Mouse (Mus musculus) spleen, adult 2 months (tissue): ENCODE results near the gene Arhgap23. TPM values are rescaled to one million over a fixed set of nuclear protein-coding genes. Genes with fewer than 3 reads are reported as not detected.
A peak's percentile ranks its signal among the peaks of the same experiment; 100 is the strongest.

Experiments used
- DNase-seq, 2 experiments: peaks; one replicate each; pipeline versions ENCODE4 v3.0.0 to v3.0.0-alpha.2; 2012 to 2021; ENCODE audit warnings: low spot score in 2 of 2, low read depth in 1 of 2
- H3K27ac ChIP-seq: fragments of 200-500 bp; 2 replicates; pipeline ENCODE4 v1.5.1; 2012; ENCODE audit warnings: low read length, inconsistent platforms; ENCODE audit not compliant: insufficient read depth
- H3K27me3 ChIP-seq: fragments of 200-500 bp; 2 replicates; pipeline ENCODE4 v1.6.1; 2012; ENCODE audit warnings: mild to moderate bottlenecking, moderate library complexity, low read length, inconsistent platforms; ENCODE audit not compliant: control insufficient read depth, insufficient read depth
- H3K36me3 ChIP-seq: fragments of 200-500 bp; 2 replicates; pipeline ENCODE4 v1.6.1; 2012; ENCODE audit warnings: mild to moderate bottlenecking, low read length, inconsistent platforms; ENCODE audit not compliant: control insufficient read depth, insufficient read depth
- H3K4me1 ChIP-seq: fragments of 200-500 bp; 2 replicates; pipeline ENCODE4 v1.6.1; 2011; ENCODE audit warnings: inconsistent platforms; ENCODE audit not compliant: control insufficient read depth, insufficient read depth, insufficient read length
- H3K4me3 ChIP-seq: fragments of 200-500 bp; 2 replicates; pipeline ENCODE4 v1.5.1; 2011; ENCODE audit warnings: mild to moderate bottlenecking, inconsistent platforms; ENCODE audit not compliant: insufficient read depth, insufficient read length; ENCODE audit errors: extremely low read depth
- CTCF ChIP-seq: fragments of 200-500 bp; IDR thresholded peaks from 2 replicates; pipeline ENCODE4 v1.5.1; 2011; ENCODE audit warnings: mild to moderate bottlenecking, inconsistent platforms; ENCODE audit not compliant: insufficient read depth, insufficient read length, insufficient replicate concordance; ENCODE audit errors: extremely low read depth
- POLR2A ChIP-seq: fragments of 200-500 bp; IDR thresholded peaks from 2 replicates; pipeline ENCODE4 v1.6.1; 2011; ENCODE audit warnings: low read depth, low read length, inconsistent platforms
- WGBS: fragments of 180-500 bp; shearing (Covaris S2); methylation state at CpG from one replicate; pipeline ENCODE4 v1.1.7; 2018; 5-methylcytosine and 5-hydroxymethylcytosine counted together
- polyA plus RNA-seq: library from polyadenylated mRNA; depleted of rRNA; stranded (reverse); fragments of >200 nt; gene quantifications from 2 replicates; pipeline ENCODE4 v1.2.3, GENCODE M21; 2012

The Arhgap23 gene
- polyA plus RNA-seq, 1 experiment = 39.7 TPM

DNA sequence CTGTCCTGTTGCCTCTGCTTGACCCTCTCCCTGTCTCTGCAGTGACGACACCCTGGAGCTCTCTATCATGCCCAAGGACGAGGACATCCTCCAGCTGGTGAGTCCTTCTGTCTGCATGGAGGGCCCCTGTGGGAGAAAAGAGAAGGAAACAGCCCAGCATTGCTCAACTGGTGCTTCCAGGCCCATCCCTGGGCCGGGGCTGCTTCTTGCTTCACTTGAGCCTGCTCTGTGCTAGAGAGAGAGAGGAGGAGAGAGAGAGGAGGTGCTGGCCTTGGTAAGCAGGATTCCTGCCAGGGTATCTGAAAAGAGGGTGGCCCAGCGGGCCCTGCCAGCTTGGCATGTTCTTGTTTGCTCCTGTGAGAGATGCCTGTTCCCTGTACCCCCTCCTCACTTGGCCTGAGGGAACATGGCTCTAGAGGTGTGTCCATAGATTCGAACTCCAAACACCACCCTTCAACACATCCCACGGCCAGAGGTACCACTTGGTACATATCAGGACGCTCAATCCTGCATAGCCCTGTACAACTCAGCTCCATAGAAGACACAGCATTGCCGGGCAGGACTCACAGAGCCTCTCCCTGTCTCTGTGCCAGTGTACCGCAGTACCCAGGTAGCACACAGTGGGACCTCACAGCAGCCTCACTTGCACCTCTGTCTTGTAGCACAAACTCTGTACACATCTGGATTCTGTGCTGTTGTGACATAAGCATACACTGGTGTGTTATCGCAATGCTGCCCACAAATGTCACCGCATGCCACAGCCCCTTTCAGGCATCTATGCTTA lies 33.5 kb downstream of the Arhgap23 start:
- no peaks in the 10 kb centered on the region; the same call in 1 of the 2 replicates for H3K36me3 ChIP-seq
- DNase-seq = no peak

DNA sequence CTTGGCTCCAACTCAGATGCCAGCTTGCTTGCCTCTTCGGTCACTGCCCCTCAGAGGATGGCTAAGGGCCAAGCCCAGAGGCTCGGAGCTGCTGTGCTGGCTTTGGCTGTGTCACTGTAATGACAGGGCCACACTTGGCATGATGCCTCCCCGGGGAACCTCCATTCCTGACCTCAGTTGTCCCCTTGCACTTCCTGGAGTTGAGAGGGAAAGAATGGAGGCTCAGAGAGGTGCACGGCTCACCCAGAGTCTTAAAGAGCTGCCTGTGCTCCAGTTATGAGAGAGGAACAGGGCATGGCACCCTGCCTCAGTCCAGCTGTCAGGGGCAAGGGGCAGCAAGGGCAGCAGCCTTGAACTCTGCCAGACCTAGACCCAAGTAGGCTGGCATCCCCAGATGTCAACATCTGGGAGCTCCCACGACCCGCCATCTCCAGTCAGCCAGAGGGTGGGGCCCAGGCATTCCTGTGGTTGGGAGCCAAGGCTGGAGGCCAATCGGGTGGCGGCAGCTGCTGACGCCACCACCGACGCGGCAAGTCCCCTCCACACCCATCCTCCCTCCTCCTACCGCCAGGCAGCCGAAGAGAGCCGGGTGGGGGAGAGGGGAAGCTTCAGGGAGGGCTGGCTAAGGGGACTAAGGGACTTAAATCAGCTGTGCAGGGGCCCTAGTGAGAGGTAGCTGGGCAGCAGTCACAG lies 34.4 kb downstream of the Arhgap23 start:
- peak overlapping the region; percentile 52 for H3K27ac ChIP-seq
- DNase-seq = no peak

More for the DNA sequence above, 33.5 kb downstream of the Arhgap23 start:
- Histone ChIP-seq H3K27ac (no peak overlapping the region; the same call in 1 of the 2 replicates), H3K27me3 (no peaks in the 10 kb centered on the region), H3K4me1 (no peaks in the 10 kb centered on the region), H3K4me3 (no peak overlapping the region)
- TF ChIP-seq CTCF (no peak), POLR2A (no peak)
- 88% methylated on average over 11 of the region's 11 CpGs for WGBS

DNA sequence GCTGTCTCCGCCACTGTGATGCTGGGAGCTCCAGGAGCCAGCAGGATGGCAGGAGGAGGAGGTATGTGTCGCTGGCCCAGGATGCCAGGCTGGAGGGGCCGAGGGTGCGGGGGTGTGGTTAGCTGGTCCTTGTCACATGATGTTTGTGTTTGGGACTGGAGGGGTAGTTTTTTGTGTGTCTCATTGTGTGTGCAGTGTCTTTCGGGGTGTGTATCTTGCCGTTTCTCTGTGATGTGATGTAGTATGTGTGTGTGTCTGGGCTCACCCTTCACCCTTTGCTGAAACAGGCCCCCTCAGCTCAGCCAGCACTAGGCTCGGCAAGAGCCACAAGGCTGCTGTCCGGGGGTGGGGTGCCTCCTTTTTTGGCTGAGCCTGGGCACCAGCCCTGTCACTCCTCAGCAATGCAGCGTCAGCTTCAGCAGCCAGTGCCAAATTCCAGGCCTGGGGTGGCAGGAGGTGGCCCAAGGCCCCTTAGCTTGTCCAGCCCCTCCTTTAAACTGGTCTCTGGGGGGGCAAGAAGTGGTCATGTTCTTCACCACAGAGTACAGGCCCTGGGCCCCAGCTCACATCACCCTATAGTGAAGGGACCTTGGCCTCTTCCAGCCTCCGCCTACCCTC lies 35.1 kb downstream of the Arhgap23 start:
- H3K36me3 ChIP-seq = no peaks in the 10 kb centered on the region
- peak overlapping the region; percentile 51 for H3K27ac ChIP-seq
- 76% methylated on average over 10 of the region's 10 CpGs for WGBS

More for the DNA sequence above, 34.4 kb downstream of the Arhgap23 start:
- no peaks in the 10 kb centered on the region for H3K27me3 ChIP-seq
- 54% methylated on average over 15 of the region's 15 CpGs for WGBS
- H3K36me3 ChIP-seq = no peaks in the 10 kb centered on the region
- TF ChIP-seq CTCF (no peak), POLR2A (no peak)
- H3K4me1 ChIP-seq = no peaks in the 10 kb centered on the region
- 0 out of 2 replicates have a peak overlapping the region, but pooled peaks have one; percentile 26 for H3K4me3 ChIP-seq

DNA sequence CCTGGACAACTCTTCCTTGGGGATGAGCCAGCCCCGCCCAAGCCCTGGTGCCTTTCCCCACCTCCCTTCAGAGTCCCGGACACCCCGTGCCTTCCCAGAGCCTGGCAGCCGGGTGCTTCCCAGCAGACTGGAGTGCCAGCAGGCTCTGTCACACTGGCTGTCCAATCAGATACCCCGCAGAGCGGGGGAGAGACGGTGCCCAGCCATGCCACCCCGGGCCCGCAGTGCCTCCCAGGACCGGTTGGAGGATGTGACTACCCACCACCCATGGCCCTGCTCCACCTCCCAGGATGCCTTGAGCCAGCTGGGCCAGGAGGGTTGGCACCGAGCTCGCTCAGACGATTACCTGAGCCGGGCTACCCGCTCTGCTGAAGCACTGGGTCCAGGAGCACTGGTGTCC lies 36.3 kb downstream of the Arhgap23 start:
- DNase-seq = no peak
- TF ChIP-seq POLR2A (no peak), CTCF (no peak)
- Histone ChIP-seq H3K27me3 (no peaks in the 10 kb centered on the region), H3K4me3 (no peak overlapping the region), H3K27ac (no peak overlapping the region), H3K36me3 (no peaks in the 10 kb centered on the region), H3K4me1 (no peaks in the 10 kb centered on the region)
- WGBS = 96% methylated on average over 15 of the region's 15 CpGs

More for the DNA sequence above, 35.1 kb downstream of the Arhgap23 start:
- no peak for DNase-seq
- 0 out of 2 replicates have a peak overlapping the region, but pooled peaks have one; percentile 26 for H3K4me3 ChIP-seq
- H3K27me3 ChIP-seq = no peaks in the 10 kb centered on the region
- TF ChIP-seq POLR2A (no peak), CTCF (no peak)
- H3K4me1 ChIP-seq = no peaks in the 10 kb centered on the region

DNA sequence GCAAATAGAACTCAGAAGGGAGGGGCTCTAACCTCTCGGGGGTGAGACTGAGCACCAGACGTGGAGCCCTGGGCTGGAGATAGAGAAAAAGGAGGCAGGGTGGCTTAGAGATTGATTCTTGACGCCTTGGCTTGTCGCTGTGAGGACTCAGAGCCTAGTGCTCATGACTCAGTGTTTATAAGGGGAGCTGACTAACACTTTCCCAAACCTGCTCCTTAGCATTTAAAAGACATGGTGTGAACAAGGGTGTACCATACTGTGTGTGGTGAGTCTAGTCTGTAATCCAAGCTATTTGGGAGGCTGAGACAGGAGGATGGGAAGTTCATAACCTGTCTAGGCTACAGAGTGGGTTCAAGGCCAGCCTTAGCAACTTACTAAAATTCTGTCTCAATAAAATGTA lies 41.8 kb downstream of the Arhgap23 start:
- Histone ChIP-seq H3K27ac (no peak overlapping the region), H3K27me3 (no peaks in the 10 kb centered on the region), H3K36me3 (no peaks in the 10 kb centered on the region), H3K4me3 (no peak overlapping the region), H3K4me1 (no peaks in the 10 kb centered on the region)
- DNase-seq = no peak
- TF ChIP-seq POLR2A (no peak), CTCF (no peak)
- WGBS = 88% methylated on average over 4 of the region's 4 CpGs

DNA sequence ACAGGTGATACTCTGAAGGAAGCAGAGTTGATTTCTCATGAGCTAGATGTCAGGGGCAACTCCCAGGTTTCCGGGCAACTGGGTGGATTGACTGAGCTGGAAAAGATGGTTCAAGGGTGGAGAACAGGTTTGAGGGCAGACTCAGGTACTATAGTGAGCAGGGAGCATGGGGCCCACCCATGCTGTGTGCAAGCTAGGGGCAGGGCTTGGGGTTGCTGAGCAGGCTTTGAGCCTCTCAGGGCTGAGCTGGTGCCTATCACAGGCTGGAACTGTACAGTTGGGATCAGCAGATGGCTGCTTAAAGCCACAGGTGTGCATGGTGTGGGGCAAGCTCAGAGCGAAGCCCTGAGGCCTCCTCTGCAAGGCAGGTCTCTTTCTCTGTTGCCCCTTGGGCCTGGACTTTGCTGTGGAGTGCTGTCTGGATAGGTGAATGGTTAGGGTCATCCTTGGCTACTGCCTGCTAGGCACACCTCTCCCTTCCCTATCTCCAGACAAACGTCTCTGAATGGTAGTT lies 46.0 kb downstream of the Arhgap23 start:
- no peak overlapping the region for H3K27ac ChIP-seq
- TF ChIP-seq CTCF = no peak
- TF ChIP-seq POLR2A = no peak
- no peaks in the 10 kb centered on the region for H3K4me1 ChIP-seq
- no peaks in the 10 kb centered on the region for H3K27me3 ChIP-seq
- no peak overlapping the region for H3K4me3 ChIP-seq
- no peaks in the 10 kb centered on the region for H3K36me3 ChIP-seq
- WGBS = 94% methylated on average over 3 of the region's 3 CpGs
- DNase-seq = no peak
